Mouse (Mus musculus) hindbrain, embryonic 16.5 days (tissue): ENCODE measurements around the gene Uap1l1. TPM values are rescaled to one million over a fixed set of nuclear protein-coding genes. Genes with fewer than 3 reads are reported as not detected.

Source experiments
- ATAC-seq: fragments of 200-750 bp; cut with Nextera tagmentation; 2 replicates; pipeline ENCODE4 v1.8.0; 2017; ENCODE audit warnings: moderate TSS enrichment, moderate library complexity
- H3K27ac ChIP-seq: fragments of 300-500 bp; sonication (generic); 2 replicates; pipeline ENCODE4 v1.5.1; 2014; ENCODE audit warnings: low read depth, mild to moderate bottlenecking, control low read depth, low read length, moderate library complexity
- H3K27me3 ChIP-seq: fragments of 300-500 bp; sonication (generic); replicated peaks from 2 replicates; pipeline ENCODE4 v1.6.1; 2014; ENCODE audit warnings: low read length; ENCODE audit not compliant: control insufficient read depth, insufficient read depth
- H3K36me3 ChIP-seq: fragments of 300-500 bp; sonication (generic); 2 replicates; pipeline ENCODE4 v1.6.1; 2014; ENCODE audit warnings: mild to moderate bottlenecking, low read length, moderate library complexity, mixed read lengths; ENCODE audit not compliant: control insufficient read depth, insufficient read depth
- H3K4me1 ChIP-seq: fragments of 300-500 bp; sonication (generic); 2 replicates; pipeline ENCODE4 v1.6.1; 2014; ENCODE audit warnings: low read depth, low read length; ENCODE audit not compliant: control insufficient read depth, insufficient read depth
- H3K4me2 ChIP-seq: fragments of 300-500 bp; sonication (generic); 2 replicates; pipeline ENCODE4 v1.6.1; 2014; ENCODE audit warnings: mild to moderate bottlenecking, low read length, control low read depth, moderate library complexity
- H3K4me3 ChIP-seq: fragments of 300-500 bp; sonication (generic); 2 replicates; pipeline ENCODE4 v1.5.1; 2014; ENCODE audit warnings: mild to moderate bottlenecking, low read length, control low read depth, moderate library complexity
- H3K9ac ChIP-seq: fragments of 300-500 bp; sonication (generic); 2 replicates; pipeline ENCODE4 v1.6.1; 2014; ENCODE audit warnings: low read depth, mild to moderate bottlenecking, control low read depth, low read length, moderate library complexity
- H3K9me3 ChIP-seq: fragments of 300-500 bp; sonication (generic); 2 replicates; pipeline ENCODE4 v1.6.1; 2014; ENCODE audit warnings: mild to moderate bottlenecking, low read length, moderate library complexity; ENCODE audit not compliant: control insufficient read depth
- WGBS: fragments of 180-500 bp; shearing (Covaris S2); extraction: QIAGEN DNeasy Blood & Tissue Kit; methylation state at CpG from one replicate; pipeline ENCODE4 v1.1.7; 2014; 5-methylcytosine and 5-hydroxymethylcytosine counted together
- polyA plus RNA-seq: library from polyadenylated mRNA; unstranded; fragments of >200 nt; fragmentation: Nextera tagmentation; extraction: Ambion mirVana; gene quantifications from 2 replicates; pipeline ENCODE4 v1.2.1, GENCODE M21; 2015

Gene Uap1l1
- polyA plus RNA-seq, 1 experiment from 2014 or later: 8.8 TPM

GRCm38 (mm10) chr2:25373431-25373830, 7.9 kb upstream of the Uap1l1 start:
- H3K4me2 ChIP-seq: peak overlapping the region; percentile 97
- peak; percentile 9; the same call in 1 of the 2 replicates for ATAC-seq
- peak overlapping the region; percentile 75 for H3K4me3 ChIP-seq
- 21% methylated on average over 2 of the region's 2 CpGs for WGBS
- H3K9me3 ChIP-seq: no peaks in the 10 kb centered on the region
- peaks cover 5% of the 10 kb centered on the region; the same call in 1 of the 2 replicates for H3K27me3 ChIP-seq
- no peak overlapping the region for H3K27ac ChIP-seq
- H3K4me1 ChIP-seq: peaks cover 12% of the 10 kb centered on the region
- no peak overlapping the region for H3K9ac ChIP-seq
- H3K36me3 ChIP-seq: no peaks in the 10 kb centered on the region

GRCm38 (mm10) chr2:25372644-25373391, 7.3 kb upstream of the Uap1l1 start:
- H3K27ac ChIP-seq: no peak overlapping the region
- ATAC-seq: no peak

GRCm38 (mm10) chr2:25371764-25372643, 6.5 kb upstream of the Uap1l1 start, which contains the start of gene Sapcd2:
Gene Sapcd2 (plus strand): TSS chr2:25372321.
- WGBS: under 1% methylated on average over 65 of the region's 65 CpGs
- Histone ChIP-seq H3K4me1 (peaks cover 12% of the 10 kb centered on the region), H3K9ac (peak within 1 kb of the TSS; percentile 75), H3K4me2 (peak within 1 kb of the TSS; percentile 97), H3K27ac (peak within 1 kb of the TSS; percentile 75), H3K27me3 (peaks cover 5% of the 10 kb centered on the region), H3K9me3 (no peaks in the 10 kb centered on the region), H3K36me3 (no peaks in the 10 kb centered on the region), H3K4me3 (peak within 1 kb of the TSS; percentile 75)
- ATAC-seq: peak; percentile 94

More at GRCm38 (mm10) chr2:25372644-25373391, 7.3 kb upstream of the Uap1l1 start:
- no peaks in the 10 kb centered on the region for H3K36me3 ChIP-seq
- peak overlapping the region; percentile 97 for H3K4me2 ChIP-seq
- peaks cover 12% of the 10 kb centered on the region for H3K4me1 ChIP-seq
- H3K9ac ChIP-seq: peak overlapping the region; percentile 75
- H3K4me3 ChIP-seq: peak overlapping the region; percentile 75
- H3K27me3 ChIP-seq: peaks cover 5% of the 10 kb centered on the region; the same call in 1 of the 2 replicates
- 1% methylated on average over 42 of the region's 42 CpGs for WGBS
- no peaks in the 10 kb centered on the region for H3K9me3 ChIP-seq

DNA sequence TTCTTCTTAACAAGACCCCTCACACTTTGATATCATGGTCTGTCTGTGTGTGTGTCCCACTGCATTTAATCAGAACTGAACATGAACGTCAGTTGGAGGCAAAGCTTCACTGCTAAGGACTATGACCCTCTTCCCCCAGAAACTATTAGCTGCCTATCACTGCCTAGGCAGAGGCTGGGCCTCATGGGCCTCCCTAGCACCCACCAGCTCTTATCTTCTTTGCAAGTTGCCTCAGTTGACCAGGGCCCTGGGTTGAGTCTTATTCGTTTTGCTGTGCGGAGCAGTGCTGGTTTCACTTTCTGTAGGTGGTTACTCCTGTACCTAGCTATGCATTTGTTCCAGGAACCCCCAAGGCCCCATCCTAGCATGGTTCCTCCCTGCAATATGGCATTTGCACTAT, 4.5 kb upstream of the Uap1l1 start:
- H3K9ac ChIP-seq: no peak overlapping the region
- H3K4me2 ChIP-seq: no peak overlapping the region
- 89% methylated on average over 3 of the region's 3 CpGs for WGBS
- H3K4me3 ChIP-seq: no peak overlapping the region
- peaks cover 8% of the 10 kb centered on the region for H3K27me3 ChIP-seq
- H3K4me1 ChIP-seq: peaks cover 15% of the 10 kb centered on the region
- H3K9me3 ChIP-seq: no peaks in the 10 kb centered on the region
- ATAC-seq: no peak
- H3K27ac ChIP-seq: no peak overlapping the region
- H3K36me3 ChIP-seq: no peaks in the 10 kb centered on the region

GRCm38 (mm10) chr2:25364761-25365090, 756 bp downstream of the Uap1l1 start:
- no peak for ATAC-seq
- 31% methylated on average over 9 of the region's 9 CpGs for WGBS

DNA sequence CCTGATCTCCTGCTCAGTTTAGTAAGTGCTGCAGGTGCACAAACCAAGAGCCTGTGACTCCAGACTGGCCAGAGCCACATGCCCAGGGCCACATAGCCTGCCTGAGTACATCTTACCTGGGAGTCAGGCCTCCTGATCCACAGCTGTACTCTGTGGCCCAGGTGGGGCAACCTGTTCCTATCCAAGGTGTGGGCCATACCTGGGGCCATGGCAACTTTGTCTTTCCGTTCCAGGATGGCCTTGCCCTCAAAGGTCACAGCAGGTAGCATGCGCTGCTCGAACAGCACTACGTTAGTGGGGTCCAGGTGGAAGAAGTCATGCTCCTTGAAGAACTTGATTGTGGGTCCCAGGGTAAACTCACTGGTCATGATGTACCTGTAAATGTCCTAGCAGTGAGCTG, 1.2 kb downstream of the Uap1l1 start:
- H3K4me2 ChIP-seq: no peak overlapping the region; the same call in 1 of the 2 replicates
- no peak overlapping the region for H3K9ac ChIP-seq
- H3K27ac ChIP-seq: no peak overlapping the region
- no peak; the same call in 1 of the 2 replicates for ATAC-seq
- H3K27me3 ChIP-seq: peaks cover 18% of the 10 kb centered on the region
- no peaks in the 10 kb centered on the region for H3K9me3 ChIP-seq
- H3K36me3 ChIP-seq: no peaks in the 10 kb centered on the region
- H3K4me1 ChIP-seq: peaks cover 3% of the 10 kb centered on the region
- 90% methylated on average over 4 of the region's 4 CpGs for WGBS
- H3K4me3 ChIP-seq: no peak overlapping the region

More at GRCm38 (mm10) chr2:25364761-25365090, 756 bp downstream of the Uap1l1 start:
- H3K4me1 ChIP-seq: peaks cover 3% of the 10 kb centered on the region
- H3K9ac ChIP-seq: no peak overlapping the region
- H3K27ac ChIP-seq: no peak overlapping the region
- H3K27me3 ChIP-seq: peaks cover 18% of the 10 kb centered on the region
- peak overlapping the region; percentile 98 for H3K4me2 ChIP-seq
- no peaks in the 10 kb centered on the region for H3K9me3 ChIP-seq
- peak overlapping the region; percentile 53 for H3K4me3 ChIP-seq
- no peaks in the 10 kb centered on the region for H3K36me3 ChIP-seq

- 69% methylated on average over 13 of the region's 13 CpGs for WGBS
- Histone ChIP-seq H3K4me1 (peaks cover 3% of the 10 kb centered on the region), H3K27ac (no peak overlapping the region), H3K27me3 (peaks cover 18% of the 10 kb centered on the region), H3K4me2 (no peak overlapping the region), H3K4me3 (no peak overlapping the region), H3K9ac (no peak overlapping the region), H3K9me3 (no peaks in the 10 kb centered on the region), H3K36me3 (no peaks in the 10 kb centered on the region)
- ATAC-seq: no peak
Observed at GRCm38 (mm10) chr2:25363478-25364178, 1.9 kb downstream of the Uap1l1 start.

GRCm38 (mm10) chr2:25359848-25360247, 5.6 kb downstream of the Uap1l1 start:
- H3K27ac ChIP-seq: no peak overlapping the region
- no peak overlapping the region for H3K9ac ChIP-seq
- H3K36me3 ChIP-seq: no peaks in the 10 kb centered on the region
- WGBS: 83% methylated on average over 4 of the region's 4 CpGs
- no peaks in the 10 kb centered on the region for H3K9me3 ChIP-seq
- peaks cover 14% of the 10 kb centered on the region for H3K27me3 ChIP-seq
- ATAC-seq: no peak
- no peak overlapping the region for H3K4me2 ChIP-seq
- H3K4me3 ChIP-seq: no peak overlapping the region
- peaks cover 18% of the 10 kb centered on the region for H3K4me1 ChIP-seq
